Mouse (Mus musculus) ES-E14 (cell line): Measurements from ENCODE around the gene Miox.

Source experiments
- HCFC1 ChIP-seq: IDR thresholded peaks from 2 replicates; pipeline ENCODE4 v1.6.1; 2012; ENCODE audit warnings: low read length, inconsistent platforms, borderline replicate concordance; ENCODE audit not compliant: insufficient read depth
- MAFK ChIP-seq: IDR thresholded peaks from 2 replicates; pipeline ENCODE4 v1.6.1; 2014; ENCODE audit warnings: mild to moderate bottlenecking, low read depth, low read length, inconsistent platforms; ENCODE audit not compliant: insufficient read depth
- ZC3H11A ChIP-seq: IDR thresholded peaks from 2 replicates; pipeline ENCODE4 v1.6.1; 2012; ENCODE audit warnings: low read depth, mild to moderate bottlenecking, inconsistent platforms, low read length, borderline replicate concordance
- ZNF384 ChIP-seq: IDR thresholded peaks from 2 replicates; pipeline ENCODE4 v1.6.1; 2012; ENCODE audit warnings: low read depth, low read length, inconsistent platforms

GRCm38 (mm10) chr15:89285478-89285877 is 48.7 kb upstream of the Miox start:
- TF ChIP-seq MAFK: no peak
- TF ChIP-seq ZC3H11A: no peak
- no peak for TF ChIP-seq ZNF384
- TF ChIP-seq HCFC1: no peak
